Mouse (Mus musculus): Measurements from ENCODE around the gene Prm3.

Gene Prm3

DNA sequence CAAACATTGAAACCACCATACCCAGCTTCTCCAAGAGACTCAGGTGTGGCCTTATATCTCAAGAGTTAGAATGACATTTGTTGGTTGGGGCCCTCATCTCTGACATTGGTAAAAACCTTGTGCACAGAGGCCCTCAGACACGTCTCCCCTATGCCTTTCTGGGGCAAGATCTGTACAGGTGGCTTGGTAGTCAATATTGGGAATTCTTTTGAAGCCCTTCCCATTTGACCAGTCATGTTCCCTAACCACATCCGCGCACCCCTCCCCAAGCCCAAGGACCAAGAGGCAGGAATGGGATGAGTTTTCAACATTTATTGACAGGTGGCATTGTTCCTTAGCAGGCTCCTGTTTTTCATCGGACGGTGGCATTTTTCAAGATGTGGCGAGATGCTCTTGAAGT lies 5.3 kb upstream of the Prm3 start, which contains the start of gene Prm2:
Gene Prm2 (minus strand): TSS at position 101 of the 400 bp plus-strand sequence.
- DNase-seq = no peak

DNA sequence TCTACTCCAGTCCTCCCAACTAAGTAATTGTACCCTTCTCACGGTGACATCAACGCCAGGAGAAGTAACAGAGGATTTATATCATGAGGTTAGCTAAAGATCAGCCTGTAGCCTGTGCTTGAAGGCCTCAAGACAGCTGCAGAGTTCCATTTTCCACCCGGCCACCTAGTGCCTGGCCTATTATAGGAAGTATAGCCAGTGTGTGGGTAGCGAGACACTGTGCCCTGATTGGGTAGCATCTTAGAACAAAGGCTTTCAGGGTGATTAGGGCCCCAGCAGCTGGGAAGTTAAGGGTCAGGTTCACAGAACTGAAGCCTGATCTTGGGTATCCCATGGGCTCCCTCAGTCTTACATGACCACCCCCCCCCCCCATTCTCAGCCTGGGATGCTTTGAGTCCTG lies 1.8 kb downstream of the Prm3 start:
- DNase-seq = no peak

DNA sequence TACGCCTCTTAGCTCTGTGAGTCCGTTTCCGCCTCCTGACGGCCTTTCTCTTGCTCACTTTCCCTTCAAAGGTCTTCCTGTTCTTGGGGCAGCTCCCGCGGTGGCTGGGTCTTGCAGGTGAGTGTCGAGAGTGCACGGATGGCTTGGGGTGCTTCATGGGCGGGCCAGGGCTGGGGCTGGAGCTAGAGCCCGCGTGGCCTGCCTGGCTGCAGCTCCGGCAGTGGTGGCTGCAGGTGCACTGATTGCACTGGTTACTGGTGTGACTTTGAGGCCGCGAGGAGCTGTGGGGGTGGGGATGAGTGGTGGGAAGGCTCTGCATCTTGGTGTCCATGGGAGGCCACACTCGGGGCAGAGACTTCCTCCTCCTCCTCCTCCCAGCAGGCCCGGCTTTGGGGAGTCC lies 2.4 kb downstream of the Prm3 start, which contains the start of gene Tnp2:
Gene Tnp2 (minus strand): TSS at position 390 of the 400 bp plus-strand sequence.
- peak; percentile 72 to 77 for DNase-seq

DNA sequence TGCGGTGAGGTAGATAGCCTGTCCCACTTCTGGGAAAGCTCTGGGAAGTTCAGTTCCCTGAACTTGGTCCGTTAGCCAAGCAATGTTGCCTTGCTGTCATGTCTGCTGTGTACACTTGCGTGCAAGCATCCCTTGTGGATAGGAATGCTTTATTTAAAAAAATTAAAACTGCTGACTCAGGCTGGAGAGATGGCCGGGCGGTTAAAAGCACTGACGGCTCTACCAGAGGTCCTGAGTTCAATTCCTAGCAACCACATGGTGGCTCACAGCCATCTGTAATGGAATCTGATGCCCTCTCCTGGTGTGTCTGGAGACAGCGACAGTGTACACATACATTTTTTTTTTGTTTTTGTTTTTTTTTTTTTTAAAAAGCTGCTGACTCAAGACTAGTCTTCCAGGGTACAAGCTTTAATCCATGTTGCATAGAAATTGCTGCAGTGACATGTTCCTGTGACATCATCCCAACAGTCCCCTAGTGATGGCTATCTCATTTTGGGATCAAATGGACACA lies 3.1 kb downstream of the Prm3 start:
- DNase-seq = no peak

DNA sequence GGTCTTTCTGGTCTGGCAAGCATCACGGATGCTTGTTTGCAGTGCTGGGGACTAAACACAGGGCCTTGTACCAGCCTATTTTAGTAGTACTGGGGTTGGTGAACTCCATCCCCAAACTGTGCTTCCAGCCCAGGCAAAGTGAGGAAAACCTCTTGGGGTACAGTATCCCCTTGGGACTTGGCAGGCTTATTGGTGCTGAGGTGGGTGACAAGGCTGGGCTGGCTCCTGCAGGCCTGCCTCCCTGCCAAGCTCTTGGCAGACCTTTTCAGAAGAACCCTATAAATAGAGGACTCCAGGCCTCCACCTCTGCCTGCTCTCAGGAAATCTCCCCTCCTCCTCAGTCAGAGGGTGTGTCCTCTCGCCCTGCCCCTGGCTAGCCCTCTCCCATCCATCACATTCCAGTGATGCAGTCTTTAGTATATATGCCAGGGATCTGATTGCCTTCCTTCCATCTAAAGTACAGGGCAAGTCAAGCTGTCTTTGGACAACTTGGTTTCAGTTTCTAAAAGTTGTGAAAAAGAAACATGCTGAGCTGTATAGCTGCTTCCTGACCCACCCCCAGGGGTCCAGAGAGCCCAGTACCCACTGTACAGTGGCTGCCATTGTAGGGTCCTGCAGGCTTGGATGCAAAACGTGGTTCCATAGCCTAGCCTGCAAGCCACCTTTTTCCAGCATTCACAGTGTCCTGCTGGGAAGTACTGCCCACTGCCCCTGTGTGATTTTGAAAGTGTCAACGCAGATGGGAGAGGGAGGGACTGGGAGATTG lies 3.7 kb downstream of the Prm3 start:
- no peak for DNase-seq

DNA sequence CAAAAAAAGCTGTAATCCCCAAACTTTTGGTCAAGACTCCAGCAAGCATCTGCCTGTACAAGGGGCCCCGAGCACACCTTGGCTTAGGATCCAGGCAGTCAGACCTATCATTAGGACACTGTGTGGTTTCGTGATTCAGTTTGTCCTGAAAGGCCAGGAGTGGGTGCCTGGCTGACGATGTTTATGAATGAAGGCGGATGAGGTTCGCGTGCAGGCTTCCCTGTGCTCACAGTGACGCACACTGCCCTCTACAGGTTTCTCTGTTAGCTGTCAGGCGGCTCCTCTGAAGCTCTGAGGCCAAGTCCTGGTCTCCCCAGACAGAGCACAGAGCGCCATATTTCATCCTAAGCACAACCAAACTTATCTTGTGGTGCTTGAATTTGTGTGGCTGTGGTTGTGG lies 4.4 kb downstream of the Prm3 start:
- DNase-seq = peak; percentile 84 to 90

DNA sequence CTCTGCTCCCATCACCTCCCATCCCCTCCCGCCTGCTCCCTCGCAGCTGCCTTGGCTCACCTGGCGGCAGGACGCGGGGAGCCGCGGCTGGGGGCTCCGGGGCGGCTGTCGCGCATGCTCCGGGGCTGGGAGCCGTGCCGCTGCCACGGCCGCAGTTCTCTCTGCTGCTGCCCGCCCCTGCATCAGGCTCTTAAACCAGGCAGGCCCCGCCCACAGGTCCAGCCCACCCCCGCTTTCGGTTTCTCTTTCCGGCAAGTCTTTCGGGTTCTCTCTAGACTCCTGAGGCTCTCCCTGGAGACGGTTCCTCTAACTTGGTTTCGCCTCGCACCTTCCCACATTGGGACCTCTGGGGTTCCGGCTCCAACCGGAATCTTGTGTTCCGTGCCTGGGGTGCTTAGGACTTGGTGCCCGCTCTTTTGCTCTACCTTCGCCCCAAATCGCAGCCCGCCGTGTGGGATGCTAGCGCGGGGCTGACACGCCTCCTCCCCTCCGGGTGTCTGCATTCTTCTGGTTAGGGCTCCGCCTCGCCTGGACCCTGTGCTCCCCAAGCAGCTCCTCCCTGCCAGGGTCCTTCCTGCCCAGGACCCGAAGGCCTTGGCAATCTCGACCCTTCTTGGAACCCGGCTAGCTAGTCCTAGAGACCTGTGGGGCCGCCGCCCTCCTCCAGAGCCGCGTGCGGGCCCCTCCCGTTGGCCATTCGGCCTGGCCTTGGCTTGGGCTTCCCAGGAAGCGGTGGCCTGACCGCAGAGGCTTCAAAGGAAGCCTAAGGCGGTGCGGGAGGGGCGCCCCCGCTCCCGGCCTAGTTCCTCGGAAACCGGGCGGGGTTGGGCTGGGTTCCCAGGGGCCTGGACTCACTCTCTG lies 5.1 kb downstream of the Prm3 start, which contains the start of gene Socs1:
Gene Socs1 (minus strand): TSS at position 166 of the 861 bp plus-strand sequence.
- DNase-seq = peak; percentile 95 to 98

DNA sequence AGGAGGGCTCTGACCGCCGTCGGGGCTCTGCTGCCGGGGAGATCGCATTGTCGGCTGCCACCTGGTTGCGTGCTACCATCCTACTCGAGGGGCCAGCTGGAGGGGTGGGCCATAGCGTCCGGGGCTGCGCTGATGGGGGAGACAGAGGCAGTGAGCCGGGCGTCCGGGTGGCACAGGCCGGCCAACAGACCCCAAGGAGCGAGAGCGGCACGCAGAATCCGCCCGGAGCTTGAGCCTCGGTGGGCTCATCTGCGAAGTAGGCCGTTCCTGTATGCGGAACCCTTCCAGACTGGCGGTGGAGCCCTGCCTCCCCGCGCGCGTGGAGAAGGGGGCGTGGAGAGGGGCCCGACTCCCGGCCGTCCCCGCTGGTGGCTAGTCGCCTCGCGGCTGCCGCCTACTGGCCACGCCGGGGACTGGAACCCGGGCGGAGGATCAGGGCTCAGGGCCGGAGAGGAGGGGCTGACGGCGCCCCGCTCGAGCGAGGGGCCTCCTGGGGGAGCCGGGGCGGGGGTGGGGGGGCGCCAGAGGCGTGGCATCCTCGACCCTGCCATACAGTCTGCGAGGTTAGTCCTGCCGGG lies 5.8 kb downstream of the Prm3 start:
- peak; percentile 98 to 99 for DNase-seq

DNA sequence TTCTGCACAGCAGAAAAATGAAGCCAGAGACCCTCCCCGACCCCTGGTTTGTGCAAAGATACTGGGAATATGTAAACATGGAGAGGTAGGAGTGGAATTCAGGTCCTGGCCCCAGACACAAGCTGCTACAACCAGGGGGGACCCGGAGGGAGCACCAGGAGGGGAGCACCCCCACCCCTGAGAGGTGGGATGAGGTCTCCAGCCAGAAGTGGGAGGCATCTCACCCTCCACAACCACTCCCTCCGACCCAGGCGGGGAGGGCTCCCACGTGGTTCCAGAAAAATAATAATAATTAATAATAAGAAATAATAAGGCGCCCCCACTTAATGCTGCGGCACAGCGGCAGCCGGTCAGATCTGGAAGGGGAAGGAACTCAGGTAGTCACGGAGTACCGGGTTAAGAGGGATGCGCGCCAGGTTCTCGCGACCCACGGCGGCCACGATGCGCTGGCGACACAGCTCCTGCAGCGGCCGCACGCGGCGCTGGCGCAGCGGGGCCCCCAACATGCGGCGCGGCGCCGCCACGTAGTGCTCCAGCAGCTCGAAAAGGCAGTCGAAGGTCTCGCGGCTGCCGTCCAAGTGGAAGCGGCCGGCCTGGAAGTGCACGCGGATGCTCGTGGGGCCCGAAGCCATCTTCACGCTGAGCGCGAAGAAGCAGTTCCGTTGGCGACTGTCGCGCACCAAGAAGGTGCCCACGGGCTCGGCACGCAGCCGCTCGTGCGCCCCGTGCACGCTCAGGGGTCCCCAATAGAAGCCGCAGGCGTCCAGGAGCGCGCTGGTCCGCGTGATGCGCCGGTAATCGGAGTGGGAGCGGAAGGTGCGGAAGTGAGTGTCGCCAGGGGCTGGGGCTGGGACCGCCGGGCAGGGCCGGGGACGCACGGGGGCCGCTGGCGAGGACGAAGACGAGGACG lies 6.6 kb downstream of the Prm3 start:
- DNase-seq = peak; percentile 39 to 74

DNA sequence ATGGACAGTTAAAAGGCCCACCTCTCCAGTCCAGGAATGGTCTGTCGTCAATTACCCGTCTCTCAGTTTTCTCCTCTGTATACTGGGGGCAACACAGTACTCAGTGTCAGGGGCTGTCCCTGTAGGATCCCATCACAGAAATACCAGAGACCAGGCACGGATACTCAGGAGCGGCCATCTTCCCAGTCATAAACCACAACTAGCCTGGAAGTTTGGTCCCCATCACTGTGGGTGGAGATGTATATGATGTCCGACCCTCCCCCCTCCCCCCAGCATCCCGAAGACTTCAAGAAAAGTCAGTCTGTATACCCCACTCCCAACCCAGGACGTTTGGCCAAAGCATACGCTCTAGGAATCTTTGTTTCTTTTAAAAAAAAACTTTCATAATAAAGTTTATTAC lies 7.3 kb downstream of the Prm3 start:
- DNase-seq = no peak

DNA sequence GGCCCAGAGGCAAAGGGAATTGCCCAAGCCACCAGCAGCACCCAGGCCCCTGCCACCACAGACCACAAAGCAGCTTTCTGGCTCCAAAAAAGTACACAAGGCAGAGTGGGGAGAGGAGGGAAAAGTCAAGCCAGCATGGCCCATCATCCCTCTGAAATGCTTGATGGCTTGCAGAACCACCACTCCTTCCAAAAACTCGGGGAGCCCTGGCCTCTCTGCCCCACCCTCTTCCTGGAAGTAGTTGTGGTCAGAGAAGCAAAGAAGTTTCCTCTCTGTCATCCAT lies 7.6 kb downstream of the Prm3 start:
- DNase-seq = peak in 1 of 2 experiments; percentile 46

DNA sequence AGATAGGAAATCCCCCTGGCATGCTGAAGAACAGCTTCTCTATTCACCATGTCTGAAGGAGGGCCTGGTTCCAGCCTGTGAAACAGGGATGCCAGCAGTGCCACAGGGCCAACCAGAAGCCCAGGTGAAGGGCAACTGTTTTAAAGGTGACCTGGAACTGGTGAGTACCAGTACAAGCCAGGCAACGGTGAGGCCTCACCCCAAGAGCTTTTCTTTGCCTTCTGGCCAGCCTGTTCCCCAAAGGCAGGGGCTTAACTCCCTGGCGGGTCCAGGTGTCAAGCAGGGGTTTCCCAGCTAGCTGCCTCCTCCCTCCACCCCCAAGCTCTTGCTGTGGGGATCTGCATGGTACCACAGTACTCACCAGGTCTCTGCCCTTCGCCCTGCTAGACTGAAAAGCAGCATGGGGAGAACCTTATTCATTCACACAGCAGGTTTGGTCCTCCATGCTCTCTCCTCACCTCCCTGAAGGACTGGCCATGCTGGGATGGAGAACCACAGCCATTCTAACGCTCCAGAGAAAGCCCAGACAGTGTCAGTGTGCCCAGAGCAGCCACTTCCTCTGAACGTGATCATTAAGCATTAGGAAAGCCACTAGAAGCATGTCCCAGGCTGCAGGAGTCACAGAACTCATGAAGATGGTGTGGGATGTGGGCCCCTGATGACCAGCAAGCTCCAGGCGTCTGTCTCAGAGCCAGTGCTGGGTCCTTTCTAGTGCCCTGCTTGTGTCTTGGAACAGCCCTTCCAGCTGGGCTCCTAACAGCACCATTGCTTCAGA lies 8.2 kb downstream of the Prm3 start:
- DNase-seq = peak in 1 of 2 experiments; percentile 55

DNA sequence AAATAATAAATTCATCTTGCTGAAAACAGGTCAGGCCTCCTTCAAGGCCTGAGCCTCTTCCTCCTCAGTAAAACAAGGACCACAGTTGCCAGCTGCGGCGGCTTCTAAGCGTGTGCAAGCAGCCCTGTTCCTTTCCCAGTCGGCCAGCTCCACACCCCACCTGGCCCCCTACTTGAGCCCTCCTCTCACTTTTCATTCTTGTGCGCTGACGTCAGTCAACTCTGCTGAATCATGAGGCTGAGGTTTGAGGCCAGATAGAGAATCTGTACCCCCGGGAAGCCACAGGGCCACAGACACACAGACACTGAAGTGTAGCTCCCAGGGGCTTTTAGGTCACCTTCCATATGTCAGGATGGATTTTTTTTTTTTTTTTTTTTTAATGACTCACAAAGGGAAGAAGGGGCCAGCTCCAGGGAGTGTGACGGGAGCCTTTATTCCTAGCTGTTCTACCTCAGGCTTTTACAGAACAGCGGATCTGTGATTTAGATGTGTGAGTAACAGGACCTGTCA lies 8.8 kb downstream of the Prm3 start:
- DNase-seq = peak; percentile 49 to 76

DNA sequence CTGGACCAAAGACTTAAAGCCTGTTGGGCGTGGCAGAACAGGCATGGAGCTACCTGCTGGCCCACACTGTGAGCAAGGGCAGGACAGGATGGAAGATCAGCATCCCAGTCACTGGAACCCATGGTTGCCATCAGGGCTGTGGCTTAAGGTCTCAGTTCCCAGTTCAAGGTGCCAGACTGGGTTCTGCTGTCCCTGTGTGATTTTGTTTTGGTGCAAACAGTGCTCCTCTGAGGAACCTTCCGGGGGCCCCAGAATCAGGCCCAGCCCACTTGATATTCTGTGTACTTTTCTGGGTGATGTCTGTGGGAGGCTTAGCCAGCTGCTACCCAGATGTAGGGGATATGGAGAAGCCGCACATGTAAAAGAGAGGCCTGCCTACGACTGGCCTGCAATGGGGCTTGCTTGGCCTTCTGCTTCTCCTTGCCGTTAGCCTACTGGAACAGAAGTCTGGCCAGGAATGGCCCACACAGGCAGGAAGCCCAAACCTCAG lies 10.0 kb downstream of the Prm3 start:
- DNase-seq = peak in 1 of 2 experiments; percentile 33

DNA sequence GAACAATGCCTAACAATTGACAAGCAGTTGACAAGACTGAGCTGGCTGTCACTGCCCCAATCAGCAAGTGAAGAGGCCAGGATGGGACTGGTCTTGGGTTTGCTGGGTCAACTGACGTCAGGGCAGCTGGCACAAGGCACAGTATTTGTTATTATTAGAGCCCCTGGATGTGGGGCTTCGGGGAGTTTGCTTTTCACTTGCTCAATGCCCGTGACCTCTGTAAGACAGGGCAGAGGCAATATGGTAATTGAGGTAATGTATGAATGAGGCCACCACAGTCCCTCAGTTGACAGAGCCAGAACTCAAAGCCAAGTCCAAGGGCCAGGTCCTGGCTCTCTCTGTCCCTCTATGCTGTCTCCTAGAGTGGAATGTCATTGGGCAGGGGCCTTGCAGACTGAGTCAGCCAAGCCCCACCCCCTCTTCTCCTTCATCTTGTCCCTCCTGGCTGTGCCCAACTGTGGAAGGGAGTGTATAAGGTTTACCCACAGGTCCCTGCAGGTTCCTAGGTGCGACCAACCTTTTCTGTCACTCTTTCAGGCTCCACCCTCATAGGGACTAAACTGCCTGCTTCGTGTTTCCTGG lies 13.0 kb downstream of the Prm3 start:
- no peak for DNase-seq

DNA sequence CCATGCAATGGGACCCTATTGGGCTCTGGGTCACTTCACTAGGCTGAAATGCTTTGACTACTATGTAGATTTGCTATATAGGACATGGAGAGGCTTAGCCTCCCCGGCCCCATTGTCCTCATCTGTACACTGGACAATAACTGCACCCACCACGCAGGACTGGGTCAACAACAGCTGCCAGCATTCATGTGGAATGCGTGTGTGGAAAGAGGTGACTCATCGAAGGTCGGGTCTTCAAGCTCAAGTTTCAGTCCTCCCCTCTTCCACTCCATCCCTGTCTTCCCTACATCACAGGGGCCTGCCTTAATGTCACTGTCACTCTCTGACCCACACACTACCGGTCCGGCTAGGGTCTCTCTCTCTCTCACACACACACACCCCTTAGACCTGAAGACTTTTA lies 14.4 kb downstream of the Prm3 start:
- no peak for DNase-seq

DNA sequence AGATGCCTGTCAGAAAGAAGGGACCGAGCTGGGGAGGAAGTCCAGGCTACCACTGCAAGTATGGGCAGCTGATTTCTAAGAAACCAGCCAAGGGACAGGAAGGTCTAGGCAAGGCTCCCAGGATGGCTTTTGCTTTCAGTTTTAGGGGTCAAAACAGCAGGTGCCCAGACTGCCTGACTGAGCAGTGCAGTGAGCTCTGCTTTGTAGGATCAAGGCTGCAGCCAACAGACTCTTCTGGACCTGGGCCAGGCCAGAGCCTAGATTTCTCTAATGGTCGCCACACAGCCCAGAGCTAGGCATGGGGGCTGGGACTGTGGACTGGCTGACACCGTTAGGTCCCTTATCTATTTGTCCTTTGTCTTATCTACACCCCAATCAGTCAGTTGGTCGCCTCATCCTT lies 16.0 kb downstream of the Prm3 start:
- no peak for DNase-seq

DNA sequence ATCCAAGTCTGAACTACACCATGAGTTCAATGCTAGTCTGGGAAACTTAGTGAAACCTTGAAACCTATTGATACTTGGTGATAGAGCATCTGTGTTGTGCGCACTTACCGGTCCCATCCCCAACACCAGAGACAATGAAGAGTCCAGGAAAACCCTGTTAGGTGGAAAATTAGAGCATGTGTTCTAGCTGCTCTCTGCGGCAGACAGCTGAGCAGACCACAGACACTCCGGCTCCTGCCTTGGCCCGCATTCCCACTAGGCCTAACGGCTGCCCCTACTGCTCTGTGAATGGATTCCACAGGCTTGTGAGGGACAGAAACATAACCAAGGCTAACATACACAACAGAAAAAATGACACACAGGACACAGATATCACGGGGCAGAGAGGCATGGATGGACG lies 17.2 kb downstream of the Prm3 start:
- DNase-seq = no peak

DNA sequence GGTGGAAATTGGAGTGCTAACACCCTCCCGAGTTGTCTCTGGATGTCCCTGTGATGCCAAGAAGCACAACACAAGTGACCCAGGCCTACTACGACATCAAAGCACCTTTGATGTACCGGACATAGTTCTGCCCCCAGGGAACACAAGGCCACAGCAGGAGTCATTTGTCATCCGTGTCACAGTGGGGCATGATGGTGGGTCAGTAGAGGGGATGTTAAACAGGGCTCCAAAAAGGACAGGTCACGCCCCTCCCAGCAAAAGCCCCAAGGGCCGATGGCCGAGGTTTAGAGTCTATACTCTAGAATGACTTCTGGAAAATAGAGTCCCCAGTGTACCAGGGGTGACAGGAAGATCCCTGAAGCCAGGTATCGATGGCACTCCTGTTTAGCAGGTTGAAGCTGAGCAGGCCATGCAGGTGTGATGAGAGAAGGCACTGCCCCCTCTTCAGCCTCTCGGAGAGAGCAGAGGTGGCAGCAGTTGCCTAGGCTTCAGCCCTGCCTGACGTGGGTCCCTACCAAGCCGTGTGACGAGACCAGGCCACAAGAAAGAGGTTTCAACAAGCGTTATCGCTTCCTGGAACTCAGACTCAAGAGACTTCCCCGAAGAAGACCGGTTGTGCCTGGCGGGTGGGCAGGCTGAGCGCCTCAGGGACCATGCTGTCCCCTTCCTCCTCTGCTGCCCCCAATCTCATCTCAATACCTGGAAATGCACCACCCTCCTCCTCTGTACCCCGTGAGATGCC lies 18.8 kb downstream of the Prm3 start:
- peak; percentile 72 to 85 for DNase-seq

All from thymus, postnatal 36 days (tissue).